Mouse (Mus musculus): ENCODE results near the gene Dnajc11. TPM values are rescaled to one million over a fixed set of nuclear protein-coding genes. Genes with fewer than 3 reads are reported as not detected.
A peak's percentile ranks its signal among the peaks of the same experiment; 100 is the strongest.

Dnajc11 gene
- polyA plus RNA-seq, 1 experiment, result 22.6 TPM

DNA sequence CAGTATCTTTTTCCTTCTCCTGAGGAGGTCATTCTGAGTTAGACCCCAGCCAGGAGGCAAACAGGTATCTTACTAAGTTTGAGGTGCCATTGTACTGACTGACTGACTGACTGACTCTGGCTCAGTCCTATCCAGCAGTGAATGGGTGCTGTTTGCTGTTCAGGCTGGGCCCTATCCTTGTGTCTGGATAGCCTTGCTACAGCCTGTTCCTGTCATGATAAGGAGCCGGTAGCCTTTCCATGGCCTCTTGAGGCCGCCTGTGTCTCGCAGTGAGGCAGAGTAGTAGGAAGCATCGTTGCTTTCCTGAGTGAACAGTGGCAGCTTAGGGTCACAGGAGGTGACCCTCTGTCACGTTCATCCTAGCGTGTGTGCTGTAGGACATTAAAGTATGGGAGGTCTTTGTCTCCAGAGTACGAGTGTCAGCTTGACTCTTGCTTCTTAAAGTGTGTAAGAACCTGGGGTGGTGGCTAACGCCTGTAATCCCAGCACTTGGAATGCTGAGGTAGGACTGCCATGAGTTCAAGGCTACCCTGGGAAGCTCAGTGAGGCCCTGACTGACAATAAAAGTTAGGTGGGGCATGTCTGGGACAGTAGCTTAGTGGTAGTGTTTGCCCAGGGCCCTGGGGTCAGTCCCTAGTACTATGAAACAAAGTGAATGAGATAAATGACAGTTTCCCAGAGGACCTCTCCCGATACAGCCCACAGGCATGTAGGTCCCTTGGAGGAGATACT is 24.3 kb downstream of the Dnajc11 start:
- no peaks in the 10 kb centered on the region for H3K9me3 ChIP-seq
- peaks cover 70% of the 10 kb centered on the region for H3K4me1 ChIP-seq
- H3K4me3 ChIP-seq (replicated peaks), result no peak overlapping the region
- H3K27me3 ChIP-seq (replicated peaks), result no peaks in the 10 kb centered on the region
- no peak for TF ChIP-seq GATA1 (IDR thresholded peaks at IDR 0.05; ENCODE audit: borderline replicate concordance, low read length)
- TF ChIP-seq FLI1 (IDR thresholded peaks at IDR 0.05; ENCODE audit: low read length), result no peak
- H3K36me3 ChIP-seq (replicated peaks; ENCODE audit: low read length), result peaks cover 82% of the 10 kb centered on the region

DNA sequence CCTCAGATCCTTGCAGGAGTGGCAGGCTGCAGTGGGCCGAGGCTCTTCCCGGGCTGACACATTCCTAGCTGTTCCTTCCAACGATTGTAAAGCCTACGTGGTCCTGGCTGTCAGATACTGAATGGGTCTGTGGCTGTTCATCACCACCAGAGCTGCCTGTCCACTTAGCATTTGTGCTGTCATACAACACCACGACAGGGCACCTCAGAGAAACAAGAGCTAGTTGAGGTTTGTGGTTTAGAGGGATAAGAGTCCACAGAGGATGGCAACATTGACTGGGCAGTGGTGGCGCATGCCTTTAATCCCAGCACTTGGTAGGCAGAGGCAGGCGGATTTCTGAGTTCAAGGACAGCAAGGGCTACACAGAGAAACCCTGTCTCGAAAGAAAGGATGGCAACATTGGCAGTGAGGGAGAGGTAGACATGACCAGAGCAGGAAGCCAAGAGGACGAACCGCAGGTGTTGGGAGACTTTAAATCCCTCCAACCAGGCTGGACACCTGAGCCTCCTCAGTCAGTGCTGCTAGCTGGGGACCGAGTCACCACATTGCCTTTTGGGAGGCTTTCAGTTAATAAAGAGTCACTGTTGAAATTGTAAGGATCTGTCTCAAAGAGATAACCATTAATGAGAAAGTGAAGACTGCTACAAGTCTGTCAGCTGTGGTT is 26.5 kb downstream of the Dnajc11 start:
- Histone ChIP-seq H3K36me3 (replicated peaks; ENCODE audit: low read length) (peaks cover 81% of the 10 kb centered on the region), H3K4me3 (replicated peaks) (peak overlapping the region; percentile 81), H3K4me1 (peaks cover 78% of the 10 kb centered on the region), H3K27me3 (replicated peaks) (no peaks in the 10 kb centered on the region), H3K9me3 (peaks cover 6% of the 10 kb centered on the region; the same call in 1 of the 2 replicates)
- TF ChIP-seq GATA1 (IDR thresholded peaks at IDR 0.05; ENCODE audit: borderline replicate concordance, low read length) (no peak), FLI1 (IDR thresholded peaks at IDR 0.05; ENCODE audit: low read length) (no peak)

DNA sequence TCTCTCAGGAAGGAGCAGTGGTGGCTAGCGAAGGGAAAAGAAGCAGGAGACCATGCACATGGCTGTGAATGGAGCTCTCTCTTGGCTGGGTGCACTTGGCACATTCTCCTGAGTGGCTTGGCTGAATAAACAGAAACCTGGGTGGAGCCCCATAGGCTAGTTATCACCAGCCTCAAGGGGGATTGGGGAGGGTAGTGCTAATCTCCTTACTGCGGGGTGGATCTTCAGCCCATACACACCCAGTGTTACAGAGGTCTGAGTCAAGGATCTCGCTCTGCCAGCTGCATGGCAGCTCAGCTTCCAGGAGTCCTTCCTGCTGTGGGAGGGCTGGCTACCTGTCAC is 27.0 kb downstream of the Dnajc11 start:
- TF ChIP-seq GATA1 (IDR thresholded peaks at IDR 0.05; ENCODE audit: borderline replicate concordance, low read length) (no peak; the same call in 2 of the 3 replicates), FLI1 (IDR thresholded peaks at IDR 0.05; ENCODE audit: low read length) (no peak)
- Histone ChIP-seq H3K4me1 (peaks cover 78% of the 10 kb centered on the region), H3K27me3 (replicated peaks) (no peaks in the 10 kb centered on the region), H3K36me3 (replicated peaks; ENCODE audit: low read length) (peaks cover 83% of the 10 kb centered on the region), H3K9me3 (peaks cover 6% of the 10 kb centered on the region; the same call in 1 of the 2 replicates), H3K4me3 (replicated peaks) (peak overlapping the region; percentile 81)

GRCm38 (mm10) chr4:151962817-151963216 is 29.3 kb downstream of the Dnajc11 start:
- Histone ChIP-seq H3K4me1 (peaks cover 60% of the 10 kb centered on the region), H3K36me3 (replicated peaks; ENCODE audit: low read length) (peaks cover 80% of the 10 kb centered on the region), H3K27me3 (replicated peaks) (no peaks in the 10 kb centered on the region), H3K4me3 (replicated peaks) (peak overlapping the region; percentile 9), H3K9me3 (peaks cover 6% of the 10 kb centered on the region; the same call in 1 of the 2 replicates)
- no peak for TF ChIP-seq FLI1 (IDR thresholded peaks at IDR 0.05; ENCODE audit: low read length)
- TF ChIP-seq GATA1 (IDR thresholded peaks at IDR 0.05; ENCODE audit: borderline replicate concordance, low read length), result no peak

- TF ChIP-seq GATA1 (IDR thresholded peaks at IDR 0.05; ENCODE audit: borderline replicate concordance, low read length), result no peak
- H3K9me3 ChIP-seq, result peaks cover 6% of the 10 kb centered on the region; the same call in 1 of the 2 replicates
- H3K4me1 ChIP-seq, result peaks cover 9% of the 10 kb centered on the region
- no peak overlapping the region for H3K4me3 ChIP-seq (replicated peaks)
- no peaks in the 10 kb centered on the region for H3K27me3 ChIP-seq (replicated peaks)
- H3K36me3 ChIP-seq (replicated peaks; ENCODE audit: low read length), result peaks cover 87% of the 10 kb centered on the region
These were observed 34.9 kb downstream of the Dnajc11 start for GRCm38 (mm10) chr4:151968204-151968921.

DNA sequence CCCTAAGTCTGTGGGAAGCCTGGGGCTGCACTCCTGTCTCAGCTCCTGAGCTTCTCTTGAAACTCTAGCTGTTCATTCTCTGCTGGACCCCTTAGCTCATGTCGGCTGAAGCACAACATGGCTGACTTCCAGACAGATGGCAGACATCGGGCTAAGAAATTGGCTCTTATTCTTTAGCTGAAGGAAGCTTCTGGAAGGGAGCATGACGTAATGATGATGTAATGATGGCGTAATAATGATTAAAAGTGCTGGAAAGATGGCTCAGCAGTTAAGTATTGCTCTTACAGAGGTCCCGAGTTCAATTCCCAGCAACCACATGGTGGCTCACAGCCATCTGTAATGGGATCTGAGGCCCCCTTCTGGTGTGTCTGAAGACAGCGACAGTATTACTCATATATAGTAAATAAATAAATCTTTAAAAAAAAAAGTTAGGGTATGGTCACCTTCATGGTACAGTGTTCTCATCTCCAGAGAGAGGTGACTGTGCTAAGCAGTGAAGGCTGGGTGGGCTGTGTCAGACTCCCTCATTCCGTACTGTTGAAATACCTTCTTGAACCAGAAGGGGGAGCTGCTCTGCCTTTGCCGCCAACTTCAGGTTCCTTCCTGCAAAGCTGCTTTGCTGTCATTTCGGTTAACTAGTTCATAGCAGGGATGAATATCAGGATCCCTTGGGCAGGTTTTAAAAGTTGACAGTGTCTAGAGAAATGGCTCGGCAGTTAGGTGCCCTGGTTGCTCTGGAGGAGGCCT is 38.9 kb downstream of the Dnajc11 start:
- H3K4me1 ChIP-seq, result peaks cover 5% of the 10 kb centered on the region
- H3K36me3 ChIP-seq (replicated peaks; ENCODE audit: low read length), result peaks cover 91% of the 10 kb centered on the region
- no peak overlapping the region for H3K4me3 ChIP-seq (replicated peaks)
- no peaks in the 10 kb centered on the region for H3K27me3 ChIP-seq (replicated peaks)
- no peaks in the 10 kb centered on the region for H3K9me3 ChIP-seq
- no peak for TF ChIP-seq GATA1 (IDR thresholded peaks at IDR 0.05; ENCODE audit: borderline replicate concordance, low read length)
- no peak for TF ChIP-seq FLI1 (IDR thresholded peaks at IDR 0.05; ENCODE audit: low read length)

DNA sequence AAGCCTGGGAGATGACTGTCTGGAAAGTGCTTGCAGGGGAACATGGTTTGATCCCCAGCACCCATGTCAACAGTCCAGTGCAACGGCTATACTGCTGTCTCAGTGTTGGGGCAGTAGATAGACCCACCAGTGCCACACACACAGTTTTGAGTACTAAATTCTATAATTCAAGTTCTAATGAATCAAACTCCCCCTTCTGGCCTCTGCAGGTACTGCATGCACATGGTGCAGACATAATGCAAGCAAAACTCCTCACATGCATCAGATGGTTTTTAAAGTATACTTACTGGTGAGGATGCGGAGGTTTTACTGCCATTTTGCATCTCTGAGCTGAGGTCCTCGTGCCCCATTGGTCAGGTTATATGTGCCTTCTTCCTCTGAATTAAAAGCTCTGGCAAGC is 42.0 kb downstream of the Dnajc11 start:
- Histone ChIP-seq H3K9me3 (no peaks in the 10 kb centered on the region), H3K4me3 (replicated peaks) (no peak overlapping the region), H3K4me1 (peaks cover 14% of the 10 kb centered on the region), H3K36me3 (replicated peaks; ENCODE audit: low read length) (peaks cover 91% of the 10 kb centered on the region), H3K27me3 (replicated peaks) (no peaks in the 10 kb centered on the region)
- TF ChIP-seq FLI1 (IDR thresholded peaks at IDR 0.05; ENCODE audit: low read length) (no peak), GATA1 (IDR thresholded peaks at IDR 0.05; ENCODE audit: borderline replicate concordance, low read length) (no peak)

DNA sequence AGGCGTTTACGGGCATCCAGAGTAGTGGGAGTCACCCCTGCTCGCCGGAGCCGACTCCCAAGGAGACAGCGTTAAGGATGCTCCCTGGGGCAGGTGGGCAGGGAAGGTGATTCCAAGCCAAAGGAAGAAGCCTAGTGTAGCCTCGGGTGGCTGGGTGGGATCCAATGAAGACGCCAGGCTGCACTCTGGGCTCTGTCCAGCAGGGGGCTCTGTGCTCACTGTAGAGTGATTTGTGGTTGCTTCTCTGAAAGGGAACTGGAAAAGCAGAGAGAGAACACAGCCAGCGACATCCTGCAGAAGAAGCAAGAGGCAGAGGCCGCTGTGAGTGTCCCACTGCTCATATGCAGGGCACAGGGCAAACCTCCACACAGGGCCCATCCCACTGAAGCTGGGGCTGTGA is 44.3 kb downstream of the Dnajc11 start:
- Histone ChIP-seq H3K4me3 (replicated peaks) (peak overlapping the region; percentile 3), H3K9me3 (no peaks in the 10 kb centered on the region), H3K4me1 (peaks cover 20% of the 10 kb centered on the region), H3K36me3 (replicated peaks; ENCODE audit: low read length) (peaks cover 94% of the 10 kb centered on the region), H3K27me3 (replicated peaks) (no peaks in the 10 kb centered on the region)
- no peak for TF ChIP-seq GATA1 (IDR thresholded peaks at IDR 0.05; ENCODE audit: borderline replicate concordance, low read length)
- no peak for TF ChIP-seq FLI1 (IDR thresholded peaks at IDR 0.05; ENCODE audit: low read length)

DNA sequence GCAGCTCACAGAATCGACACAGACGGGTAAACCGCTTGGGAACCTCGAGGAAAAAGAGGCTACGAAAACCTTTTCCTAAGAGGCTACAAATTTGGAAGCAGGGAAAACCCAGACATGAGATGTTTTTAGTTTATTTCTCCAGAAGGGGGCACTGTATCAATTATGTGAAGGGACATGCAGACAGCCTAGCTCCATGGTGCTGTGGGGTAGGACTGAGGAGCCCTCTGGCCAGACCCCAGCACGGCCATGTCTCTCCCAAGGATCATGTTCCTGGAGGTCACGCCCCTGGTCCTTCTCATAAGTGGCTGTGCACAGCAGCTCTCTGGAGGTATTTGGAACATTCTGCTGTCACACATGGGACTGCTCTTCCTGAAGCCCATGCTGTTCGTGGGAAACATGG is 47.2 kb downstream of the Dnajc11 start:
- no peaks in the 10 kb centered on the region for H3K27me3 ChIP-seq (replicated peaks)
- peaks cover 27% of the 10 kb centered on the region for H3K4me1 ChIP-seq
- no peaks in the 10 kb centered on the region for H3K9me3 ChIP-seq
- no peak for TF ChIP-seq GATA1 (IDR thresholded peaks at IDR 0.05; ENCODE audit: borderline replicate concordance, low read length)
- TF ChIP-seq FLI1 (IDR thresholded peaks at IDR 0.05; ENCODE audit: low read length), result no peak
- peaks cover 90% of the 10 kb centered on the region for H3K36me3 ChIP-seq (replicated peaks; ENCODE audit: low read length)
- H3K4me3 ChIP-seq (replicated peaks), result no peak overlapping the region

Measured in megakaryocyte, embryonic 14.5 days (primary cell).